Mouse (Mus musculus) CH12.LX (cell line): ENCODE measurements around the gene Zfp661.

ENCODE experiments used
- HCFC1 ChIP-seq: IDR thresholded peaks from 2 replicates; pipeline ENCODE4 v1.6.1; 2012; ENCODE audit warnings: low read depth, mild to moderate bottlenecking, inconsistent platforms, low read length, improper control_type of control experiment
- POLR2A ChIP-seq: IDR thresholded peaks from 2 replicates; pipeline ENCODE4 v1.6.1; 2011; ENCODE audit warnings: low read depth, mild to moderate bottlenecking, improper control_type of control experiment, low read length

- TF ChIP-seq POLR2A (no peak), HCFC1 (no peak)
Observed at GRCm38 (mm10) chr2:127551078-127551477, 35.8 kb downstream of the Zfp661 start.
